Mouse (Mus musculus) urinary bladder, postnatal 36 days (tissue): ENCODE data around the gene Gm5936.
A peak's percentile ranks its signal among the peaks of the same experiment; 100 is the strongest.
"Not testable (repeated sequence)": the region's sequence is repeated elsewhere in the genome, so short reads cannot be mapped to it uniquely, and the experiment has no call there.

Source experiments
- DNase-seq, 2 experiments: peaks; one replicate each; pipeline ENCODE4 v3.0.0; 2022; ENCODE audit warnings: low spot score in 2 of 2, mixed read lengths in 1 of 2

Gm5936 gene

DNA sequence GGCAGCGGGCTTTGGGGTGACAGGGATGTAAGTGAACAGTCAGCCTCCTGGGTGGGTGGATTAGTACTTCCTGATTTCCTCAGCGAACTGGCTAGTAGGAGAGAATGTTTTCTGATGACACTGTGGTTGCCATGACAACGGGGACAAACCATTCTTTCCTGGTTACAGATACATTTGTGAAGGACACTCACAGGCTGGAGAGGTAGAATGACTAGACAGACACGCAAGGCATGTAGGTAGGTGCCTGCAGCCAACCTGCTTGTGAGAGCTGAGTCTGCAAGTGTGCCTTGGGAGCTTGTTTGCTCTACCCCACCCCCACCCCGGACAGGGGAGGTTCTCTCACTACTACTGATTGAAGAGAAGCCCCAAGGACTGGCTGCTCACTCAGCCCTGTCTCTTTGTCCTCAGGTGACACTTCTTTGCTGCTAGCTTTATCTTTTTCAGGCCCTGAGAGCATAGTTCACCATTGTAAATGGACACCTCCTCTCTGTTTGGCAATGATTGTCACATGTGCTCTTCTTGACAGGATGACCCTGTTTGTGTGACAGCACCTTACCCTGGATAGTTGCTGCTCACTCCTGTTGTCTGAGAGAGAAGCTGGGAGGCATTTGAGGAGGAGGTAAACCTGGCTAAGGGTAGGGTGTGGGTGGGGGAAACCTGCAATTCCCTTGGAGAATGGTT is at the start of gene Gm5936:
TSS of gene Gm5936 (plus strand) at position 355 of the 681 bp plus-strand sequence.
- DNase-seq, result not testable (repeated sequence)

DNA sequence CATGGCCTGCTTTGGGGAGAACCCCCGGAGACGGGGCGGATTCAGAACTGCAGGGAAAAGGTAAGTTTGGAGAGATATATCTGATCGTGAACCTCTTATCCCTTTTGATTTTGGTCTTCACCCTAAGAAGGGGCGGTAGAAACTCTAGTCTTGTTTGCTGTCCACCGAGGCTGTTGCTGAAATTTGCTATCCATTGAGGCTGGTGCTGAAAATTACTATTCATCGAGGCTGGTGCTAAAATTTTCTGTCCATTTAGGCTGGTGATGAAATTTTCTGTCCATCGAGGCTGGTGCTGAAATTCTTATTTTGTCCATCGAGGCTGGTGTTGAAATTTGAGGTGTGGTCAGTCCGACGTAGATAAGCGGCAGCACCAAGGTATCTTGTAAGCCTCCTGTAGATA is 19.1 kb downstream of the Gm5936 start:
- not testable (repeated sequence) for DNase-seq

DNA sequence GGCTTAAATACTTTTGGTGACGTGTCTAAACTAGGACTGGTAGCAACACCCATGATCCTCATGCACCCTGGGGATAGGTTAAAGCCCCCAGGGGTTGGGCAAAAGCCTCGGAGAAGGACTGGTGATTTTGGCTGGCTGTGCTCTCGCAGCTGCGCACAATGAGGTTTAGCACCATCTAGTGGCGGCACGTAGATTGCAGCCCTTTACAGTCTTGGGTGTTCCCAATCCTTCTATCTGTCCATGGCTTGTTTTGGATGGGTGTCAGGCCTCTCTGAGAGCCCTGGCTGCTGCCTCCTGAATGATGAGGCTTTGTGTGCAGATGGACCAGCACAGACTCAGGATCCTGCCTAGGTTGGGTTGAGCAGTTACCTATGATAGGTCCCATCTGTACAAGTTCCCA is 43.1 kb downstream of the Gm5936 start:
- DNase-seq, result peak in 1 of 2 experiments; percentile 7
